Mouse (Mus musculus) kidney, postnatal 25 days (tissue): ENCODE measurements around the gene Epha6.

ENCODE experiments used
- DNase-seq, 2 experiments: peaks; one replicate each; pipeline ENCODE4 v3.0.0; 2021; ENCODE audit warnings: mixed read lengths in 2 of 2

Epha6 gene

GRCm38 (mm10) chr16:60605061-60605831, at the start of gene Epha6:
TSS of gene Epha6 (minus strand) at chr16:60605531.
- no peak for DNase-seq

GRCm38 (mm10) chr16:60651716-60652115, 46.4 kb upstream of the Epha6 start:
- DNase-seq: no peak

DNA sequence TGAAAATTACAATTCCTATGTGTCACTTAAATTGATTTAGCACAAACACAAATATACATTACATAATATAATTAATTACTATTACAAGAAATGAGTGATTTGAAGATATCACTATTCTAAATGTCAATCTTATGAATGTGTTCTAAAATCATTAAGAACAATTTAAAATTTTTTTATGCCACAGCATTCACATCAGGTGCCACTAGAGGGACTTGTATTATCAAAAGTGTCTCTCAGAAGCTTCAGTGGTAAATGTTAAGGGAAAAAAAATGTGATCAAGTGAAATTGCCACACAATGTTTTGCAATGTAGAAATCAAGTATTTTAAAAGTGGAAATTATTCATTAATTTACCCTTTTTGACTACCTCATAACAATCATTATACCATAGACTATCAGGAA, 22.8 kb upstream of the Epha6 start:
- no peak for DNase-seq

- DNase-seq: no peak
Observed at GRCm38 (mm10) chr16:60605832-60606583, 677 bp upstream of the Epha6 start.

DNA sequence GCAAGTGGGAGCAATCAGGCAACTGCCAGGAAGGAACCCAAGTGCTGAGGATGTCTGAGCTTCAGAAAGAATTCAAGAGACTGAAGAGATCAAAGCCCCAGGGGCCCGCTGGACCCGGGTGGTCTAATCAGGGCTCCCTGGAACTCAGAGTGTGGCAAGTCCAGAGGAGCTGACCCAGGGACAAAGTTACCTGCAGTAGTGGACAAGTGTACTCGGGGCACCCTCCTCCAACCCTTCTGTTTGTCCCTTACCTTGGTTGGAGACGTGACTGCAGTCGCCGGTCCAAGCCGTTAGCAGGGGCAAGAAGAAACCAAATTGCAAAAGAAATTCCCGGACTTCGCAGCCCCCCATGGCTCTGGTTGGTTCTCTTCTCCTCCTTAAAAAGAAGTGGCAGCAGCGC, 718 bp downstream of the Epha6 start:
- DNase-seq: no peak

DNA sequence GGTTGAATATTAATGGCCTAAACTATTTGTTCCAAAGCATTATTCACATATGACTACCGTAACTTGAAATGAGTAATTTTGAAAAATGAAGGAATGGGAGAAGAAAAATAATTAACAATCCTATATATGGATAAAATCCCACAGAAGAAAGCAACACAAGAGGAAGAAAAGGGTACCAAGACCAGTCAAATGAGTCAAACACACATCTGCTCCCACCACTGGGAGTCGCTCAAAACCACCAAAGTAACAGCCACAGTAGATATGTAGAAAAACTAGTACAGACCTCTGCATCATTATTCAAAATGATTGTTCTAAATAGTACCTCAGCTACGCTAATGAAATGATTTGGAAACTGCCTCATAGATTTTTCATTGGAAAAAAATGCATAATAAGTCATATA, 20.0 kb downstream of the Epha6 start:
- DNase-seq: no peak

DNA sequence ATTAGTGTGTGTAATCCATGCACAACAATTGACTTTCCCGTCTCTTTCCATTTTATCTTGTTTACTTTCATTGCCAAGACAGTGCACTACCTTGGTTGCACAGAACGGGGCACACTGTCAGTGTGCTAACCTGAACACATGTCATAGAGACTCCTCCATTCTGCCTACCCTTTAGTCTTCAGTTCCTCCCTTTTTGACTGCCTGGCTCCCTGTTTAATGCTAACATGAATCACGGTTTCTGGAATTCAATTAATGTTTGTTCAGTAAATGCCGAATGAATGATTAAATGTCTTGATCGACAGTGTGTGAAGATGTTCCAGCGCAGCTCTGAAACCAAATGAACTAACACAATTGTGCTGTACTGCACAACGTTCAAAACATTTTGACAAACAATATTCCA, 20.6 kb downstream of the Epha6 start:
- no peak for DNase-seq

GRCm38 (mm10) chr16:60570546-60570945, 34.8 kb downstream of the Epha6 start:
- DNase-seq: no peak

DNA sequence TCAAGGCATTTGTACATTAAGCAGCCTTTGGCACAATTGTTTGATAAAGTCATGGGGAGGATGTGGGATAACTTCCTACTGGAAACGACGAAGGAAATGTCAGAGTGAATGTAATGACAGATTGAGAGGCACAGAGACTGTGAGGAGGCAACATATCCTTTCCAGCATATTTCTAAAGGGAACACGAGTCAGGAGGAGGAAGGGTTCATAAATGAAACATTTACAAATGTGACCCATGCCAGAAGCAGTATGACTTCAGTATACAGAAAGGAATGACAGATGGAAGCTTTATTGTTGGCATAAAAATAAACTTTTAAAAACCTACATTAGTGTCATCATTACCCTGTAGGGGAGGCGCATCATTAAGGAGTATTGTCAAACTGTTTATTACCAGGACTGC, 60.9 kb downstream of the Epha6 start:
- DNase-seq: no peak

- no peak for DNase-seq
Observed at GRCm38 (mm10) chr16:60538233-60538632, 67.1 kb downstream of the Epha6 start.

- DNase-seq: no peak
Observed at GRCm38 (mm10) chr16:60509707-60510106, 95.6 kb downstream of the Epha6 start.

- DNase-seq: no peak
Observed at GRCm38 (mm10) chr16:60499567-60499966, 105.8 kb downstream of the Epha6 start.

- DNase-seq: no peak
Observed at GRCm38 (mm10) chr16:60475776-60476175, 129.6 kb downstream of the Epha6 start.

DNA sequence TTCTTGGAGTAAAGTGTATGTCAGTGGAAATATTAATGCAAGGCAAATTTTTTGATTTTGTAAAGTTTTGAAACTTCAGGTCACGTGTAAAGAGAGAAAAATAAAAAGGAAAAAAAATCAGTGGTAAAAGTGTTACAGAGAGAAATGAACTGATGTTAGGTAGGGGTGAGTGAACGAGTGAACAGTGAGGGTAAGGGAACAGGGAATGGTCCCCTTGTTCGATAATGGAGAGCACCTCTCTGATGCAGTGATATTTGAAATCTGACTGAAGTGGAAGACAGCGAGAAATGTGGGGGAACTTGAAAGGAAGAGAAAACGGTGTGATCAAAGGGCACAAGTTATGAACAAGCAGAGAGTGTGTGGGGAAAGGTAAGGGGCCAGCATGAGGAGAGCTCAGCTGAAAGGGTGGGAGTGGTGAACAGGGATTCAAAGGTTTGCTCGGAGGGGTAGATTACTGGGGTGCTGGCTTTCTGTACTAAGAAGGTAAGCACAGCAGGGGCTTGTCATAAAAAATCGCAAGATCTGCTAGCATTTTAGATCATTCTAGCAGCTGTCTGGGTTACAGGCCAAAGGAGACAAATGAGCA, 137.0 kb downstream of the Epha6 start:
- no peak for DNase-seq

DNA sequence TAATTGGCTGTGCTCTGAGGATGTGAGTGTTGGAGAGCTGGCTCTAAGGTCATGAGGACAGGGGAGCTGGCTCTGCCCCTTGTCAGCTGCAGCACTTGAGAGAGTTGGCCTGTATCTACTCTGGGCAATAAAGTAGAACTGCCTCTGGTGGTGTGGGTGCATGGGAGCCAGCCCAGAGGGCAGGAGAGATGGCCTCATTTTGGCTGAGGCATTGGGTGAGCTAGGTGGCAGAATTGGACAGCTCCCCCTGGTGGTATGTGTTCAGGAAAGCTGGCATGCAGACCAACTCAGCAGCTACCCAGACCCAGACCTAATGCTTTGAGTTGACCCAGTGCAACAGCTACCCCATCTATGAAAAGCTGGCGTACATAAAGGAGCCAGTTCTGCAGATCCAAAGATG, 170.0 kb downstream of the Epha6 start:
- peak; percentile 5 to 33 for DNase-seq

GRCm38 (mm10) chr16:60434241-60434640, 171.1 kb downstream of the Epha6 start:
- no peak for DNase-seq

GRCm38 (mm10) chr16:60395306-60395705, 210.0 kb downstream of the Epha6 start:
- no peak for DNase-seq

GRCm38 (mm10) chr16:60392961-60393360, 212.4 kb downstream of the Epha6 start:
- DNase-seq: no peak

GRCm38 (mm10) chr16:60375147-60375546, 230.2 kb downstream of the Epha6 start:
- no peak for DNase-seq

- no peak for DNase-seq
Observed at GRCm38 (mm10) chr16:60283963-60284362, 321.4 kb downstream of the Epha6 start.

- no peak for DNase-seq
Observed at GRCm38 (mm10) chr16:60274109-60274508, 331.2 kb downstream of the Epha6 start.

- DNase-seq: no peak
Observed at GRCm38 (mm10) chr16:60266367-60267351, 338.7 kb downstream of the Epha6 start.
